Mouse (Mus musculus) ES-Bruce4 (cell line): ENCODE results near the gene Hist1h3f. TPM values are rescaled to one million over a fixed set of nuclear protein-coding genes. Genes with fewer than 3 reads are reported as not detected.
A peak's percentile ranks its signal among the peaks of the same experiment; 100 is the strongest.

Experiments used
- H3K27ac ChIP-seq: 2 replicates; pipeline ENCODE4 v1.5.1; 2012; ENCODE audit warnings: low read length, inconsistent platforms; ENCODE audit not compliant: insufficient read depth
- H3K27me3 ChIP-seq: 2 replicates; pipeline ENCODE4 v1.6.1; 2012; ENCODE audit warnings: mild to moderate bottlenecking, low read length, inconsistent platforms; ENCODE audit not compliant: control insufficient read depth, poor library complexity, insufficient read depth, severe bottlenecking
- H3K36me3 ChIP-seq: 2 replicates; pipeline ENCODE4 v1.6.1; 2012; ENCODE audit warnings: inconsistent platforms, mild to moderate bottlenecking, low read length, moderate library complexity; ENCODE audit not compliant: control insufficient read depth, poor library complexity, insufficient read depth, severe bottlenecking
- H3K4me1 ChIP-seq: one replicate; pipeline ENCODE4 v1.8.1; 2011; ENCODE audit warnings: low read length; ENCODE audit not compliant: control insufficient read depth, insufficient read depth
- H3K4me3 ChIP-seq: 2 replicates; pipeline ENCODE4 v1.5.1; 2011; ENCODE audit warnings: low read depth, mild to moderate bottlenecking, low read length
- H3K9ac ChIP-seq: 2 replicates; pipeline ENCODE4 v1.6.1; 2012; ENCODE audit warnings: low read depth, mild to moderate bottlenecking, inconsistent platforms; ENCODE audit not compliant: poor library complexity, severe bottlenecking
- H3K9me3 ChIP-seq: replicated peaks from 2 replicates; pipeline ENCODE4 v1.6.1; 2012; ENCODE audit warnings: mild to moderate bottlenecking, low read length, inconsistent platforms; ENCODE audit not compliant: control insufficient read depth, poor library complexity, insufficient read depth, severe bottlenecking
- CTCF ChIP-seq: IDR thresholded peaks from one replicate; pipeline ENCODE4 v1.8.1; 2011; ENCODE audit warnings: low read depth, low read length
- EP300 ChIP-seq: IDR thresholded peaks from 2 replicates; pipeline ENCODE4 v1.6.1; 2011; ENCODE audit warnings: low read depth, low read length; ENCODE audit not compliant: insufficient read depth
- POLR2A ChIP-seq: IDR thresholded peaks from one replicate; pipeline ENCODE4 v1.8.1; 2011; ENCODE audit warnings: low read length; ENCODE audit not compliant: insufficient read depth
- polyA plus RNA-seq: library from polyadenylated mRNA; stranded (reverse); fragments of >200 nt; gene quantifications from 2 replicates; pipeline ENCODE4 v1.2.4, GENCODE M21; 2011; ENCODE audit warnings: low read depth; ENCODE audit not compliant: missing spikeins, insufficient read depth, insufficient read length

Gene Hist1h3f
- polyA plus RNA-seq, 1 experiment, result 1.5 TPM

- no peak overlapping the region for H3K4me3 ChIP-seq
- no peaks in the 10 kb centered on the region for H3K9me3 ChIP-seq
- H3K36me3 ChIP-seq, result no peaks in the 10 kb centered on the region
- H3K27ac ChIP-seq, result no peak overlapping the region
- peak overlapping the region; percentile 51 for H3K9ac ChIP-seq
- peaks cover 3% of the 10 kb centered on the region for H3K4me1 ChIP-seq
- no peaks in the 10 kb centered on the region for H3K27me3 ChIP-seq
- TF ChIP-seq CTCF, result no peak
- TF ChIP-seq POLR2A, result no peak
- 0 out of 2 replicates have a peak, but pooled peaks have one; percentile 33 for TF ChIP-seq EP300
Measured at GRCm38 (mm10) chr13:23500424-23501200, 43.2 kb upstream of the Hist1h3f start.

DNA sequence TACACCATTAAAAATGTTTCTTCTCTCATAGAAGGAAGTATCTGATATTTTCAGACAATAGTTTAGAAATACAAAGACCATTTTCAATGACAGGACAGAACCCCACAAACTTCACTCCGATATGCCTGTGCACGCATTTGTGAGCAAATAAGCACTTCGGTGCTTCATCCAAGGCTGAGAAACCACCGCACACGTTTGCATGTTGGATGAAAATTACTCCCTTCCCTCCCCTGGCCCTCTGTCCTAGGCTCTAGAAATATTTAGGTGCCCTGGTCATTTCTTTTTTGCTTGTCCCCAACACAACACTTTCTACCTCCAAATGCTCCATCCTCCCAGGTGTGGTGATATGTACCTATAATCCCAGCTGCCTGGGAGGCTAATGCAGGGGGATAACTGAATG lies 42.3 kb upstream of the Hist1h3f start:
- Histone ChIP-seq H3K9me3 (no peaks in the 10 kb centered on the region), H3K4me3 (peak overlapping the region; percentile 57), H3K4me1 (peaks cover 3% of the 10 kb centered on the region), H3K27ac (peak overlapping the region; percentile 30), H3K27me3 (no peaks in the 10 kb centered on the region), H3K9ac (peak overlapping the region; percentile 51), H3K36me3 (no peaks in the 10 kb centered on the region)
- TF ChIP-seq EP300 (no peak), POLR2A (no peak), CTCF (no peak)

DNA sequence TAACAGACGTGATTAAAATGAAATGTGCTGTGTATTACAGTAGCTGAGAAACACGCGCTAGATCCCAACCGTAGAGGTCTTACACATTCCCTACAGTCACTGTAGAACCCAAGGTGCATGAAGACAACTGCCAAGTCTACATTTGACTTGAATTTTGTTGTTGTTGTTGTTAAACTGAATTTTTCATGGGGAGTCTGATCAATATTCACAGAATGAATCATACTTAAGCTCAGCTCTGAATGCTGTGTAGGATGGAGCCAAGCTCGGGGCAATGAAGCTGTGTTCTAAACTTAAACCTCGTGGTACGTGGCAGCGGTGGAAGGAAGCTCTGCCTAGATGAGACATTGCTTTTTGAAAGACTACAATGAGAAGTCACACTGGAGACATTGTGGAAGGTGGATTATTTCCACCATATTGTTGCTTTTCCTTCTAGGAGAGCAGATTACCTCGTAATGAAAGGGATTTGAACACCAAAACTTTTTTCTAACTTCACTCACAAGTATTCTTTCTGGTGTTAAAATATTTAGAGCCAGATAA lies 41.8 kb upstream of the Hist1h3f start:
- no peak for TF ChIP-seq CTCF
- no peak for TF ChIP-seq EP300
- TF ChIP-seq POLR2A, result no peak
- peaks cover 3% of the 10 kb centered on the region for H3K4me1 ChIP-seq
- no peaks in the 10 kb centered on the region for H3K27me3 ChIP-seq
- peak overlapping the region; percentile 25 for H3K27ac ChIP-seq
- no peaks in the 10 kb centered on the region for H3K36me3 ChIP-seq
- H3K4me3 ChIP-seq, result peak overlapping the region; percentile 70
- H3K9me3 ChIP-seq, result no peaks in the 10 kb centered on the region
- H3K9ac ChIP-seq, result peak overlapping the region; percentile 51

GRCm38 (mm10) chr13:23502916-23503315 lies 40.9 kb upstream of the Hist1h3f start:
- Histone ChIP-seq H3K27ac (no peak overlapping the region), H3K4me3 (no peak overlapping the region), H3K36me3 (no peaks in the 10 kb centered on the region), H3K27me3 (no peaks in the 10 kb centered on the region), H3K4me1 (peaks cover 3% of the 10 kb centered on the region), H3K9ac (0 out of 2 replicates have a peak overlapping the region, but pooled peaks have one; percentile 75), H3K9me3 (no peaks in the 10 kb centered on the region)
- TF ChIP-seq CTCF (no peak), EP300 (no peak), POLR2A (no peak)

DNA sequence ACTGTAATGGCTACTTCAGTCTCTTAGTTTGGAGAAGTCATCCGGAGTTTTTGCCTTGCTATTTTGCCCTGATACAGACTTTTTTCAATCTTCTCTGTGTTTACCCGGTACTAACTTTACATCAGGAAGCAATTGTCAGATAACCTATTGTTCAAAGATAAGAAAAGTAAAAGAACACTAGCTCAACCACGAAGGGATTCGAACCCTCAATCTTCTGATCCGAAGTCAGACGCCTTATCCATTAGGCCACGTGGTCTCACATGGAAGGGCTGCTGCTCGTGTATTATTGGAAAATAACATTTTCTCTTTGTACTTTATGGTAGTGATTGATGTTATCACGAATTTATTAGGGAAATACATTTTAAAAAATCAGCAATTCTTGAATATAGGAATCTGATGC lies 40.1 kb upstream of the Hist1h3f start:
- no peaks in the 10 kb centered on the region for H3K36me3 ChIP-seq
- H3K27me3 ChIP-seq, result no peaks in the 10 kb centered on the region
- H3K4me1 ChIP-seq, result peaks cover 5% of the 10 kb centered on the region
- peak overlapping the region; percentile 75; the same call in 1 of the 2 replicates for H3K9ac ChIP-seq
- H3K4me3 ChIP-seq, result peak overlapping the region; percentile 10; the same call in 1 of the 2 replicates
- peak overlapping the region; percentile 70; the same call in 1 of the 2 replicates for H3K27ac ChIP-seq
- TF ChIP-seq CTCF (no peak), EP300 (no peak), POLR2A (no peak)
- H3K9me3 ChIP-seq, result no peaks in the 10 kb centered on the region

DNA sequence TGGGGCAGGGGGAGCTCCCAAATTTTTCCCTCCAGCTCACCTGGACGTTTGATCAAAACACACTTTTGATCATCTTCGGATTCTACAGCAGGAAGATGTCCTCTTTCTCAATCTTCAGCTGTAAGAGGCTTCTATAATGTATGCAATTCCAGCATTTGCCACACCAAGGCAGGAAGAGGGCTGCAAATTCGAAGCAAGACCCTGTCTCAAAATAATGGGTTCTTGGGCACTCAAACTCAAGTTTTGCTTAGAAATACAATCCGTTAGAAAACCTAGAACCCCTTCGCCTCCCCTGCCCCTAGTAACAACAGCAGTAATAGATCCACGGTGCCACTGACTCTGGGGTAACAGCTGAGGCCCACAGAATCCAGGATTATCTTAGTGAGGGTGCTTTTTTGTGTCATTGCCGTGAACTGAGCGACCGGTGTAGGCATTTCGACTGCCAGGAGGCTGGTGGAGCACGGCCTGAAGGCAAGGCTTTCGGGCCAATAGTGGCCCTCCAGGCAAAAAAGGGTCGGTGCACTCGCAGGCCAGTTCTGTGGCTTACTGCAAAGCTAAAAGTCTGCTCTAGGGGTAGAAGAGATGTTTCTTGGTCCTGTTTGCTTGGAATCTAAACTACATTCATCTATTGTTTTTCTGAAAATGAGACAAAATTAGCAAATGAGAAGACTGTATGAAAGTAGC lies 38.0 kb upstream of the Hist1h3f start:
- Histone ChIP-seq H3K9ac (peak overlapping the region; percentile 71), H3K9me3 (no peaks in the 10 kb centered on the region), H3K4me1 (peaks cover 8% of the 10 kb centered on the region), H3K27ac (peak overlapping the region; percentile 76), H3K27me3 (no peaks in the 10 kb centered on the region), H3K4me3 (peak overlapping the region; percentile 79), H3K36me3 (no peaks in the 10 kb centered on the region)
- TF ChIP-seq EP300, result no peak
- no peak for TF ChIP-seq POLR2A
